Mouse (Mus musculus): ENCODE measurements at regions not wholly inside any gene's neighbourhood (a gene's known extent, or its start where the extent isn't known, plus 50 kb on each side); places are given as distances from the start of the nearest gene placed in this dataset.

DNA sequence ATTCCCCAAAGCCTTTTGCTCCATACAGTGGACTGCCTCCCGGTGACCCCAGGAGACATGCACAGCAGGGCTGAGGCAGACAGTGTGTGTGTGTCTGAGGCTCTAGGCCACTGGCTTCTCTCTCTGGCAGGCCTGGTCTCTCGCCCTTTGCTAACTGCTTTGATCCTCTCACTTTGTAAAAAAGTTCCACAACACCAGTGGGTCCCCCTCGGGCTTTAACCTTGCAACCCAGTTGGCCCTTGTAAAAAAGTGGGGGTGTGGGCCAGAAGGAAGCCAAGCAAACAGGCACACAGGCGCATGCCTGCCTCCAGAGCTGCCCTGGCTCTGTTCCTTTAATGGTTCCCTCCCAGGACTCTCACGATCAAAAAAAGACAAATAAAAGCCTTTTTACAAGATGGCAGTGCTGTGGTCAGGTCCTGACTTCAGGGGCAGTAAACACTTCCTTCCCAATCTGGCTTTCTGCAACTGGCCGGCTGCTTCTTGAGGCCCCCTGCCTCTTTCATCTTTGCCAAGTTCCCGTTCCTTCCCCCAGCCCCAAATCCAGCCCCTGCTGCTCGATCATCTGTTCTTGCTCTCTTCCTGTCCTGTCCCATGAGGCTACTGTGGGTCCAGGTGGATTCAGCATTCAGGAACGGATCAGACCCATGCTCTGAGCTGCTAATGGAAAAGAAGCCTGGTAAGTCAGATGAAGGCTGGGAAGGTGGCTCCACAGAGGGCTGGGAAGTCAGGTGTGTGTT lies 419.0 kb upstream of the Tbx3 start:
- ATAC-seq, result no peak
- DNase-seq, result no peak

DNA sequence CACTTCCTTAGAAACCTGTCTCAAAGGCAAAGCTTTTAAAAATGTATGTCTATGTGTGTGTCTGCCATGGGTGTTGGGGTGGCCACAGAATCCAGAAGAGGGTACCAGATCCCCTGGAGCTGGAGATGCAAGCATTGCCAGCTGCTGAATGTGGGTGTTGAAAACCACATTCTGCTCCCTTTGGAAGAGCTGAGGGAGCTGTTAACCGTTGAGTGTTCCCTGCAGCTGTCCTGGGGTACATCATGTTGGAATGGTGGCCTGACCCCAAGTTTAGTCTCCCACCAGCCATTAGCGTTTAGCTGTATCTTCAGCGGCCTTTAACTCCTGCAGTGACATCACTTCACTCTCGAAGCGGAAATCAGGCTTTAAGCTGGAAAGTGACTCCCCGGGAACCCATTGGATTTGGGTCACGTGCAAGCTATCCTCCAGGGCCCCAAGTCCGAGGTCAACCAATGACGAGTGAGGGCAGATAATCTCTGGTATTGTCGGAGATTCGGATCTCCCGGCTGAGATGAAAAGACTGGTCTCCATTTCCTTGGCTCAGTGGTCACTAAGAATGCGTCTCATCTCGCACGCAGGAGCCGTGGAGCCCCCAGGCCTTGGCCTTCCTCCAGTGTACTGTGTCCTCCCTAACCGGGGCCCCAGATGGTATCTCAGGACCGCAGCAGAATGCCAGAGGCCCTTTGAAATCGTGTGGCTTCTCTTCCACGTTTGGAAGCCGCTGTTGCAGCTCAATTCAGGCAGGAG lies 412.9 kb upstream of the Tbx3 start:
- Histone ChIP-seq H3K4me1 (ENCODE audit: insufficient read depth) (no peaks in the 10 kb centered on the region), H3K27ac (ENCODE audit: low read depth, low read length) (no peak overlapping the region), H3K4me2 (ENCODE audit: low read depth) (no peak overlapping the region), H3K4me3 (ENCODE audit: low read depth, low read length) (no peak overlapping the region), H3K9me3 (ENCODE audit: low read length) (no peaks in the 10 kb centered on the region), H3K9ac (no peak overlapping the region), H3K27me3 (ENCODE audit: insufficient read depth, low read length) (no peaks in the 10 kb centered on the region), H3K36me3 (ENCODE audit: insufficient read depth) (no peaks in the 10 kb centered on the region)
- no peak for TF ChIP-seq CTCF (IDR thresholded peaks at IDR 0.05; ENCODE audit: low read depth)
- WGBS, result 33% methylated on average over 21 of the region's 21 CpGs
- ATAC-seq (no peak), DNase-seq (no peak)

More for the DNA sequence above, 419.0 kb upstream of the Tbx3 start:
- WGBS, result 50% methylated on average over 9 of the region's 9 CpGs
- H3K9me3 ChIP-seq (ENCODE audit: low read length), result no peaks in the 10 kb centered on the region
- no peaks in the 10 kb centered on the region for H3K4me1 ChIP-seq (ENCODE audit: insufficient read depth)
- H3K9ac ChIP-seq, result no peak overlapping the region
- H3K4me3 ChIP-seq (ENCODE audit: low read depth, low read length), result no peak overlapping the region
- no peak for TF ChIP-seq CTCF (IDR thresholded peaks at IDR 0.05; ENCODE audit: low read depth)
- H3K36me3 ChIP-seq (ENCODE audit: insufficient read depth), result no peaks in the 10 kb centered on the region
- H3K4me2 ChIP-seq (ENCODE audit: low read depth), result no peak overlapping the region
- no peaks in the 10 kb centered on the region for H3K27me3 ChIP-seq (ENCODE audit: insufficient read depth, low read length)
- H3K27ac ChIP-seq (ENCODE audit: low read depth, low read length), result no peak overlapping the region

DNA sequence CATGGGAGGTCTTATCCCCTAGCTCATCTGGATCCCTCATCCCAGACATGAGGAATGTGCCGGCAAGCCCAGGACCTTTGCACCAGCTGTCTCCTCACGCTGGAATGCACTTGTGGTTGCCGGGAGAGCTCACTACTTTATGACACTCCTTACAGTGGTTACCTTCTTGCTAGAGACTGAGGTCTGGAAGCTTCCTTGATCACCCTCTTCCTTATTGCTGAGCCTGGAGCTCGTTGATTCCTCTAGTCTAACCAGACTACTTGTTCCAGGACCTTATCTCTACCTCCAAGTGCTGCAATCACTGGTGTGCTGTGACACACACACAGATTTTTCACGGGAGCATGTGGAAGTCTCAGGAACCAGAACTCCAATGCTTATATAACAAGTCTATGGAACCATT lies 411.6 kb upstream of the Tbx3 start:
- no peak for TF ChIP-seq CTCF (IDR thresholded peaks at IDR 0.05; ENCODE audit: low read depth)
- Histone ChIP-seq H3K4me1 (ENCODE audit: insufficient read depth) (no peaks in the 10 kb centered on the region), H3K36me3 (ENCODE audit: insufficient read depth) (no peaks in the 10 kb centered on the region), H3K27me3 (ENCODE audit: insufficient read depth, low read length) (no peaks in the 10 kb centered on the region), H3K9ac (no peak overlapping the region), H3K9me3 (ENCODE audit: low read length) (no peaks in the 10 kb centered on the region), H3K4me2 (ENCODE audit: low read depth) (no peak overlapping the region), H3K4me3 (ENCODE audit: low read depth, low read length) (no peak overlapping the region), H3K27ac (ENCODE audit: low read depth, low read length) (no peak overlapping the region)
- ATAC-seq, result no peak
- 90% methylated on average over 5 of the region's 5 CpGs for WGBS
- DNase-seq, result no peak

DNA sequence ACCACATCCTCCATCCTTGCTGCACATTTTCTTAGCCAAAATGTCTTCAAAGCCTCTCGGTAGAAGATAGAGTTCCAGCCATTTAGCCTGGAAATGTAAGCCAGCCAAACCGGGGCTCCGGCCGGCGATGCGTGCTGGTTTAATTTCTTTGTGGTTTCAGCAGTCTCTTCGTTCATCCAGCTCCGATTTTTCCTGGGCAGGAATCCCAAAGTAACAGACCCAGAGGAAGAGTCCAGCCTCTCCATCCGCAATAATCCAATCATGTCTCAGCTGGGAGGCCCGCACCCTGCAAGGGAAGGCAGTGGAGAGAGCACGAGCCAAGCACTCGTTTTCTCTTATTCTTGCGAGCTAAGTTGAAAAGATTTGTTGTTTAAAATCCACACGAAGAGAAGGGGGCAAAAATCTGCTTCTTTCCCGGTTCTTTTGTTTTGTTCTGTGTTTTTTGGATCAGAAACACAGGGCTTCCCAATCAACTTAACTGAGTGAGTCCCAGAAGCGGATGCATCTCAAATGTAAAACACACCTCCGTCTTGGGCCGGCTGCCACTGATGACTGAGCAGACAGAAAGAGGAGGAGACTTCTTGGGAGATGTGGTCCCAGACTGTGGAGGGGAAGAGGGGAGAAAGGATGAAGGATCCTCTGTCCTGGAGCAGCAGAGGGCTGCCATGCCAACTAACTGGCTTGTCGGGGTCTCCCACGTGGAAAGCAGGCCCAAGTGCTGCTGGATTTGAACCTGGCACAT lies 405.1 kb upstream of the Tbx3 start:
- H3K36me3 ChIP-seq (ENCODE audit: insufficient read depth), result no peaks in the 10 kb centered on the region
- peak overlapping the region; percentile 26; the same call in 1 of the 2 replicates for H3K4me2 ChIP-seq (ENCODE audit: low read depth)
- peak; percentile 57 for DNase-seq
- H3K9me3 ChIP-seq (ENCODE audit: low read length), result no peaks in the 10 kb centered on the region
- TF ChIP-seq CTCF (IDR thresholded peaks at IDR 0.05; ENCODE audit: low read depth), result no peak
- H3K4me3 ChIP-seq (ENCODE audit: low read depth, low read length), result no peak overlapping the region
- peak; percentile 59 for ATAC-seq
- no peaks in the 10 kb centered on the region for H3K27me3 ChIP-seq (ENCODE audit: insufficient read depth, low read length)
- WGBS, result 45% methylated on average over 20 of the region's 20 CpGs
- no peak overlapping the region for H3K9ac ChIP-seq
- no peaks in the 10 kb centered on the region for H3K4me1 ChIP-seq (ENCODE audit: insufficient read depth)
- peak overlapping the region; percentile 45; the same call in 1 of the 2 replicates for H3K27ac ChIP-seq (ENCODE audit: low read depth, low read length)

DNA sequence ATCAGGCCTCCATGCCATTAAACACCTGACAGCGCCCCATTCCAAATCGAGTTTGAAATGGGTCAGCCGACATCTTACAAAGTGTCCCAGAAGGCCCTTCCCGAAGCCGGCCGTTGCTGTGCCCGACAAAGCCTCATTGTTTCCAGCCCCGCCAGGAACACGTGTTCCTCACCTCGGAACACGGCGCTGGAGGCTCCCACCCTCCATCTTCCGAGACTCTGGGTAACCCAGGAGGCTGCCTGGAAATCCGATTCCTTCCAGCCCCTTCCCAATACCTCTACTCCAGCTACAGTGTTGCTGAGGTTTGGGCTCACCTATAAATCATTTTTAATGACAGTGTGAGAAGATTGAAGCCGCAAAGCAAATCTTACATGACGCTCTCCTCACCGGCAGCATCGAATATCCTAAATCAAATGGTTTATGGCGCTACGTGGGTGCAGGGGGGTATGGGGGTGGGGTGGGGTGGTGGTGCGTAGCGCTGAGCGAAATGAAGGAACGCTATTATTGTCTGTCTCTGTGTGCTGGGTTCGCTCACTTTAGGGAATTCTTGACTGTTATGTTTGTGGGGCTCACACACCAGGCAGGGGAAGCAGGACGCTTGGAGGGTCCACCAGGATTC lies 399.1 kb upstream of the Tbx3 start:
- ATAC-seq (no peak), DNase-seq (no peak)
- H3K4me2 ChIP-seq (ENCODE audit: low read depth), result no peak overlapping the region
- WGBS, result 90% methylated on average over 26 of the region's 26 CpGs
- H3K9ac ChIP-seq, result no peak overlapping the region
- no peaks in the 10 kb centered on the region for H3K27me3 ChIP-seq (ENCODE audit: insufficient read depth, low read length)
- no peaks in the 10 kb centered on the region for H3K4me1 ChIP-seq (ENCODE audit: insufficient read depth)
- no peaks in the 10 kb centered on the region for H3K36me3 ChIP-seq (ENCODE audit: insufficient read depth)
- no peak for TF ChIP-seq CTCF (IDR thresholded peaks at IDR 0.05; ENCODE audit: low read depth)
- H3K27ac ChIP-seq (ENCODE audit: low read depth, low read length), result no peak overlapping the region
- no peaks in the 10 kb centered on the region for H3K9me3 ChIP-seq (ENCODE audit: low read length)
- H3K4me3 ChIP-seq (ENCODE audit: low read depth, low read length), result no peak overlapping the region

DNA sequence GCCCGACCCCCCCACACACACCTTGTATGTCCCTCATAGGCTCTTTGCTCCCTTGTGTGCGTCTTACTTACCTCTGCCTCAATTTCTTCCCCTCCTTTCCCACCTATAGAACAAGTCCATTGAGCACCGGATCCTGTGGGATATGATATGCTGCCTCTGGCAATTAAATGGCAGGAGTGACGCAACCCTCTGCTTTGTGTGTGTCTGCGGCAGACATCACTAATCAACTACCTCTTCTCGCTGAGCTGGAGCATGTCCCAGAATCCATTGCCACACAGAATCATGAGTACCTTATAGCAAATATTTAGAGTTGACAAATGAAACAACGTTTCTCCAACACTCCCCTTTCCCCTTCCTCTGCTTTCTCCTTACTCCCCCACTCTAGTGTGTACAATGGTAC lies 397.3 kb upstream of the Tbx3 start:
- Histone ChIP-seq H3K27me3 (ENCODE audit: insufficient read depth, low read length) (no peaks in the 10 kb centered on the region), H3K9ac (no peak overlapping the region), H3K9me3 (ENCODE audit: low read length) (no peaks in the 10 kb centered on the region), H3K27ac (ENCODE audit: low read depth, low read length) (no peak overlapping the region), H3K4me3 (ENCODE audit: low read depth, low read length) (no peak overlapping the region), H3K4me1 (ENCODE audit: insufficient read depth) (no peaks in the 10 kb centered on the region), H3K36me3 (ENCODE audit: insufficient read depth) (no peaks in the 10 kb centered on the region), H3K4me2 (ENCODE audit: low read depth) (no peak overlapping the region)
- ATAC-seq (no peak), DNase-seq (no peak)
- no peak for TF ChIP-seq CTCF (IDR thresholded peaks at IDR 0.05; ENCODE audit: low read depth)
- 78% methylated on average over 7 of the region's 7 CpGs for WGBS
